Mouse (Mus musculus): Measurements from ENCODE around the gene Sdc3.

- TF ChIP-seq CTCF (IDR thresholded peaks at IDR 0.05) (peak; percentile 47), EP300 (IDR thresholded peaks at IDR 0.05; ENCODE audit: insufficient read depth, low read depth, low read length) (no peak)
These were observed 81.1 kb downstream of the Sdc3 start for GRCm38 (mm10) chr4:130873440-130873839.

All from heart, adult 2 months (tissue).